Mouse (Mus musculus): ENCODE measurements around the gene Treml4. TPM values are rescaled to one million over a fixed set of nuclear protein-coding genes. Genes with fewer than 3 reads are reported as not detected.

The Treml4 gene
- total and polyA plus RNA-seq, 3 experiments = 0.35 to 1.4 TPM; not detected in 1

- no peak for DNase-seq (ENCODE audit: low read depth, low spot score)
- Histone ChIP-seq H3K9ac (ENCODE audit: control insufficient read depth, low read depth, low read length, poor library complexity, severe bottlenecking) (no peak overlapping the region), H3K27me3 (ENCODE audit: control insufficient read depth in 1 of 2, insufficient read depth in 2 of 2, low read length in 2 of 2) (no peaks in the 10 kb centered on the region), H3K9me3 (replicated peaks; ENCODE audit: insufficient read depth, low read length) (no peaks in the 10 kb centered on the region), H3K27ac (ENCODE audit: control insufficient read depth, low read depth, low read length) (no peak overlapping the region), H3K4me1 (ENCODE audit: control insufficient read depth in 1 of 2, insufficient read depth in 2 of 2, low read length in 2 of 2) (peaks cover 0 to 40% of the 10 kb centered on the region in 2 experiments; a peak in 3 of 4 replicates), H3K36me3 (ENCODE audit: control insufficient read depth in 1 of 2, insufficient read depth in 2 of 2, low read length in 2 of 2) (peaks cover 0 to 45% of the 10 kb centered on the region in 2 experiments; a peak in 2 of 4 replicates), H3K4me3 (ENCODE audit: control insufficient read depth in 1 of 2, insufficient read depth in 1 of 2, low read depth in 2 of 2, low read length in 2 of 2) (no peak overlapping the region), H3K79me2 (ENCODE audit: control insufficient read depth, insufficient read depth, low read length, poor library complexity) (no peaks in the 10 kb centered on the region)
- no peak for TF ChIP-seq USF1 (IDR thresholded peaks at IDR 0.05; ENCODE audit: low read depth, low read length)
- TF ChIP-seq RAD21 (IDR thresholded peaks at IDR 0.05; ENCODE audit: low read depth, low read length) = no peak
- no peak for TF ChIP-seq UBTF (IDR thresholded peaks at IDR 0.05; ENCODE audit: borderline replicate concordance, insufficient read depth, low read depth, low read length)
- no peak for TF ChIP-seq MAFK (IDR thresholded peaks at IDR 0.05; ENCODE audit: borderline replicate concordance, low read depth, low read length)
- no peak for TF ChIP-seq ZC3H11A (IDR thresholded peaks at IDR 0.05; ENCODE audit: low read depth, low read length)
Measured at GRCm38 (mm10) chr17:48266610-48267304, 2.7 kb downstream of the Treml4 start.

DNA sequence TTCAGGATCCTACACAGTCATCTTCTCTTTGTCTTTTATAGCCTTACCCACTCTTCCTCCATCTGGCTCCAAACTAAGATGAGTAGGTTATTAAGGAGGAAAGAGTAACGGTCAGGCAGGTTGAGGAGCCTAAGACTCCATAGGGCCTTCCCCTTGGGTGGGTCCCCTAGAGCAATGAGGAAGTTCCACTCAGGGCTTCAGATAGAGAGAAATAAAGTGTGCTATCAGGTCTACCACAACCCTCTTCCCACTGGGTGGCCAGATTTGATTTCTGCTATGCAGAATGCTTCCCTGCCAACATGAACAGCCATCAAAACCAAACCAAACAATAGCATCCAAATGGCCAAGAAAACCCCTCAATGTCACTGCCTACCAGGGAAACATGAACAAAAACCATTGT is 3.5 kb downstream of the Treml4 start:
- peak; percentile 94 to 96 for TF ChIP-seq EP300 (IDR thresholded peaks at IDR 0.05; ENCODE audit: low read depth in 1 of 2, low read length in 2 of 2)
- peak; percentile 97 for TF ChIP-seq GATA1 (IDR thresholded peaks at IDR 0.05; ENCODE audit: low read depth, low read length)
- peak; percentile 72; the same call in 1 of the 2 replicates for TF ChIP-seq ETS1 (IDR thresholded peaks at IDR 0.05; ENCODE audit: low read depth, low read length)
- TF ChIP-seq CHD2 (IDR thresholded peaks at IDR 0.05; ENCODE audit: low read length) = no peak
- peak; percentile 37; the same call in 1 of the 2 replicates for TF ChIP-seq MAFK (IDR thresholded peaks at IDR 0.05; ENCODE audit: borderline replicate concordance, low read depth, low read length)
- TF ChIP-seq TCF12 (IDR thresholded peaks at IDR 0.05; ENCODE audit: low read depth, low read length) = peak; percentile 96
- no peak for TF ChIP-seq BHLHE40 (IDR thresholded peaks at IDR 0.05; ENCODE audit: borderline replicate concordance, low read depth, low read length)
- TF ChIP-seq MYC (IDR thresholded peaks at IDR 0.05; ENCODE audit: low read depth, low read length) = 0 out of 2 replicates have a peak, but pooled peaks have one; percentile 52
- TF ChIP-seq POLR2A (IDR thresholded peaks at IDR 0.05; ENCODE audit: control insufficient read depth in 1 of 2, insufficient read depth in 1 of 2, low read depth in 1 of 2, low read length in 2 of 2, poor library complexity in 1 of 2) = no peak
- peak; percentile 58; the same call in 1 of the 2 replicates for TF ChIP-seq SIN3A (IDR thresholded peaks at IDR 0.05; ENCODE audit: low read length)
- TF ChIP-seq HCFC1 (IDR thresholded peaks at IDR 0.05; ENCODE audit: low read depth, low read length) = 0 out of 2 replicates have a peak, but pooled peaks have one; percentile 16
- TF ChIP-seq RCOR1 (IDR thresholded peaks at IDR 0.05; ENCODE audit: low read depth, low read length) = peak; percentile 99
- TF ChIP-seq USF2 (IDR thresholded peaks at IDR 0.05; ENCODE audit: borderline replicate concordance in 1 of 2, insufficient read depth in 1 of 2, low read depth in 1 of 2, low read length in 2 of 2) = no peak
- TF ChIP-seq TAL1 (IDR thresholded peaks at IDR 0.05; ENCODE audit: low read length) = peak; percentile 89
- peak; percentile 57; the same call in 1 of the 2 replicates for TF ChIP-seq MYB (IDR thresholded peaks at IDR 0.05; ENCODE audit: low read depth, low read length)
- 0 out of 2 replicates have a peak, but pooled peaks have one; percentile 43 for TF ChIP-seq ELF1 (IDR thresholded peaks at IDR 0.05; ENCODE audit: low read depth, low read length)
- Histone ChIP-seq H3K4me3 (ENCODE audit: control insufficient read depth in 1 of 2, insufficient read depth in 1 of 2, low read depth in 2 of 2, low read length in 2 of 2) (no peak overlapping the region), H3K36me3 (ENCODE audit: control insufficient read depth in 1 of 2, insufficient read depth in 2 of 2, low read length in 2 of 2) (peaks cover 0 to 51% of the 10 kb centered on the region in 2 experiments; a peak in 2 of 4 replicates), H3K9ac (ENCODE audit: control insufficient read depth, low read depth, low read length, poor library complexity, severe bottlenecking) (no peak overlapping the region; the same call in 1 of the 2 replicates), H3K4me1 (ENCODE audit: control insufficient read depth in 1 of 2, insufficient read depth in 2 of 2, low read length in 2 of 2) (peaks cover 0 to 46% of the 10 kb centered on the region in 2 experiments; a peak in 3 of 4 replicates), H3K27me3 (ENCODE audit: control insufficient read depth in 1 of 2, insufficient read depth in 2 of 2, low read length in 2 of 2) (no peaks in the 10 kb centered on the region), H3K79me2 (ENCODE audit: control insufficient read depth, insufficient read depth, low read length, poor library complexity) (no peaks in the 10 kb centered on the region), H3K9me3 (replicated peaks; ENCODE audit: insufficient read depth, low read length) (no peaks in the 10 kb centered on the region), H3K27ac (ENCODE audit: control insufficient read depth, low read depth, low read length) (peak overlapping the region; percentile 32)
- peak; percentile 85 for DNase-seq (ENCODE audit: low read depth, low spot score)

All from MEL (cell line).